Mouse (Mus musculus) spleen, adult 2 months (tissue): ENCODE data around the gene Zbtb7a.

ENCODE experiments used
- CTCF ChIP-seq: fragments of 200-500 bp; IDR thresholded peaks from 2 replicates; pipeline ENCODE4 v1.5.1; 2011; ENCODE audit warnings: mild to moderate bottlenecking, inconsistent platforms; ENCODE audit not compliant: insufficient read depth, insufficient read length, insufficient replicate concordance; ENCODE audit errors: extremely low read depth
- POLR2A ChIP-seq: fragments of 200-500 bp; IDR thresholded peaks from 2 replicates; pipeline ENCODE4 v1.6.1; 2011; ENCODE audit warnings: low read depth, low read length, inconsistent platforms

DNA sequence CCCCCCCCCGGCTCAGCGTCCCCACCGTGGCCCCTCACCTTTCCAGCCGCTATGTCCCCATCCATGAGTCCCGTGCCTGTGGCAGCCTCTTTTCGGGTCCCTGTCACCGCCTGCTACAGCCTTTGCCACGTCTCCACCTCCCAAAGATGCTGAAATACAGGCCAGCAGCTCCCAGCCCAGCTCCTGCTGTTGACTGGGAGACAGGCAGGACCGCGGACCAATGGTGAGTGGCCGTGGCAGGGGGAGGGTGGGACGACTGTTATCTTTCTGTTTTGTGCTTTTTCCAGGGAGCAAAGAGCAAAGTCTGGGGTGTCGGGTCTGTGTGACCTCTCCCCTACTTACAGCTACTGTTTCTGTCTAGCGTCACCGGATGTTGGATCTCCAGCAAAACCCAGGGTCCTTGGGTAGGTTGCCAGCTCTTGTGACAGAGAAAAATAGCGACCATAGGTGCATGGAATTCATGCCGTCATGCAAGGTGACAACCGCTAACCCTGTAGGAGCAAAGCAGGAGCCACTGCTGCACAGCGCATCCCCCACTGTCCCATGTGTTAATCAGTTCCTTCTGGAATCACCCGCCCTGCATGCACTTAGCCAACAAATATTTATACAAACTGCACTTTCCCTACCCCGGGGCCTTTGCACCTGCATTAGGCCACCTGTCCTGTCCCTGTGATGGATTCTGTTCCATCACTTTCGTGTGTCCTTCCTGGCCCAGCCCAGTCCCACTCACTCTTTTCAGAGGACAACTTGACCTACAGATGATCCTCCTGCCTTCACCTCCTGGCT lies 42.4 kb upstream of the Zbtb7a start:
- TF ChIP-seq CTCF = no peak
- no peak for TF ChIP-seq POLR2A
